Mouse (Mus musculus) thymus, postnatal 10 days (tissue): ENCODE results near the gene Tmem223.

Source experiments
- DNase-seq, 2 experiments: peaks; one replicate each; pipeline ENCODE4 v3.0.0; 2021; ENCODE audit warnings: low spot score in 2 of 2

Tmem223 gene

GRCm38 (mm10) chr19:8745382-8745781 is 25.4 kb upstream of the Tmem223 start:
- no peak for DNase-seq

DNA sequence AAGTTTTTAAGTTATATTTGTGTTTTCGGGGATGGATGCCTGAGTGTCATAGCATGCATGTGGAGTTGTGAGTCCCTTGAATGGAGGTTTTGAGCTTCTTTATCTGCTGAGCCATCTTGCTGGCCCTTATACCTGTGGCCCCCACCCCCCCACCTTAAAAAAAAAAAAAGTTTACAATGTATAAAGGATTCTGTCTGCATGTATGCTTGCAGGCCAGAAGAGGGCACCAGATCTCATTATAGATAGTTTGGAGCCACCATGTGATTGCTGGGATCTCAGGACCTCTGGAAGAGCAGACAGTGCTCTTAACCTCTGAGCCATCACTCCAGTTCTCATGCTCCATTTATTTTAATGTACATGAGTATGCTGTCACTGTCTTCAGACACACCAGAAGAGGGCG is 23.4 kb upstream of the Tmem223 start:
- DNase-seq = no peak

DNA sequence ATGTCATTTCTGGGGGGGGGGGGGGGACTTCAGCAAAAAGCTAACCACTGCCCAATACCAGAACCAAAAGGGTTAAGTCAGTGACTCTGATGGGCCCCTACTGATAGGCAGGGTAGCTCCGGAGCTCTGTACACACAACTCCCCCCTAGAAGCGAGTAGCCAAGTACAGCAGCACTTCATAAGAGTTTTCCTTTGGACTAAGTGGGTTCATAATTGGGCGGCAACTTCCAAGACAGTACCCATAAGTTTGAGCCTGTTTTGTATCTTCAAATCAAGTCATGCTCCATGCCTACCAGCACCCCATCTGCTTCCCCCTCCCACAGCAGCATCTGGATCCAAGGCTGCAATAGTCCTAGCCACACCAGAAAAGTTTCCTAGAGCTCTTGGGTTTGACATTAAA is 15.1 kb upstream of the Tmem223 start:
- no peak for DNase-seq

DNA sequence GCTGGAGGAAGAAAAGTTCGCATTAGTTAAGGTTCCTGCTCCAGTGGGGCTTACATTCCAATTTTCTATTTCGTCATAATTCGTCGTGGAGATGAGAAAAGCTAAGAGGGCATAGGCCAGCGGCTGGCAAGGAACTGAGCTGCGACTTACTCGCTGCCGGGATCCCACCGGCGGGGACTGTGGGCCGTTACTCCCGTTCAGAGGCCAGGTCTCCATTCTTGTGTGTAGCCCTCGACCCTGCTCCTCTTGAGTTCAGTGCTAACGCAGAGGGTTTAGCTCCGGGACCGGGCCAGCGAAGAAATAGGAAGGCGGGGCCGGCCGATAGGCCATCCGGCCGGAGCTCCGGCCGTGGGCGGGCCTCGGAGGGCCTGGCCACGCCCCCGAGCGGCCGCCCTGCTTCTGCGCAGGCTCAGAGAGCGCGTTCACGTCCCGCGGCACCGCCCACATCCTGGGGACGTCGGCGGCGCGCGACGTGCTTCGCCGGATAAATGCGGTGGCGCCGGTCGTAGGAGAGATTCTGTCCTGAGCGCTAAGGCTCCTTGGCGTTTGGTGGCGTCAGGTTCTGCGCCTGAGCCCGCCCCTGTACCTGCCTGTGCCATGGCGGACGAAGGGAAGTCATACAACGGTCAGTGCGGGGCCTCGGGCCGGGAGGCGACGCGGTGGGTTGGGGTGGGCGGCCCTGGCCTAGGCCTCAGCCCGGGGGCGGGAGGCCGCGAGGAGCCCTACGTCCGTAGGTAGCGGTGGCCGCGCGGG is 14.0 kb upstream of the Tmem223 start, which contains the start of gene Nxf1:
TSS of gene Nxf1 (plus strand) at position 439 of the 753 bp plus-strand sequence.
- DNase-seq = peak; percentile 86 to 93

- no peak for DNase-seq
These were observed 13.3 kb upstream of the Tmem223 start for GRCm38 (mm10) chr19:8757471-8757998.

GRCm38 (mm10) chr19:8758899-8759298 is 11.9 kb upstream of the Tmem223 start:
- DNase-seq = no peak

- DNase-seq = no peak
These were observed 10.0 kb upstream of the Tmem223 start for GRCm38 (mm10) chr19:8760757-8761156.

DNA sequence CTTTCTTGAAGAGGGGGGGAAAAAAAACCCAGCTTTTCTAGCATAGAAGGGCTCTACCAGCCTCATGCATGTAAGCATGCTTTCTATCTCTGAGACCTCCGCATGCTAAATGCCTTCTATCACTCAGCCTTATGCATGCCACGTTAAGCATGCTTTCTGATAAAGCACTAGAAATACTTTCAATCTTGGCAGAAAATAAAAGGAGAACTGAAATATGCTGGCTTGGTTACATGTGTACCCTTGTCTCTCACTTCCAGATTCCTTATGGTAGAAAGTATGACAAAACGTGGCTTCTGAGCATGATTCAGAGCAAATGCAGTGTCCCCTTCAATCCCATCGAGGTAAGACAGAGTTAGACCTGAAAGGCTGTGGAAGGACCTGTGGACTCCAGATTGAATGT is 7.5 kb upstream of the Tmem223 start:
- no peak for DNase-seq

GRCm38 (mm10) chr19:8765562-8765961 is 5.2 kb upstream of the Tmem223 start:
- DNase-seq = no peak

DNA sequence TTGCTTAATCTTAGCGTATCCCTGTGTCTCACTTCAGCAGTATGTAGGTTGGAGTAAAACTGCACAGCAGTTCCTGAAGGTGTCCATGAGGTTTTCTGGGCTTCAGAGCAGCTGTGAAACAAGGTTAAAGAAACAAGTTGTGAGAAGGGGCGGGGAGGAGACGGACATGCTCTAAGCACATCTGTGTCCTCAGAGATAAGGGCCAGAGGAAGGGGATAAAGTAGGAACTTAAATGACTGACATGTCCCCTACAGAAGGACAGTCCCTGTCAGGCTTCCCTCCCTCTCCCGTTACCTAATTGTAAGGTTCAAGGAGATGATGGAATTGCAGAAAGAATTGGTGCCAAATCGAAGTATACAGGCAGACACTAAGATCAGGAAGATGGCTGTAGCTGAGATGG is 2.2 kb downstream of the Tmem223 start:
- no peak for DNase-seq

GRCm38 (mm10) chr19:8773409-8773808 is 2.6 kb downstream of the Tmem223 start:
- no peak for DNase-seq

DNA sequence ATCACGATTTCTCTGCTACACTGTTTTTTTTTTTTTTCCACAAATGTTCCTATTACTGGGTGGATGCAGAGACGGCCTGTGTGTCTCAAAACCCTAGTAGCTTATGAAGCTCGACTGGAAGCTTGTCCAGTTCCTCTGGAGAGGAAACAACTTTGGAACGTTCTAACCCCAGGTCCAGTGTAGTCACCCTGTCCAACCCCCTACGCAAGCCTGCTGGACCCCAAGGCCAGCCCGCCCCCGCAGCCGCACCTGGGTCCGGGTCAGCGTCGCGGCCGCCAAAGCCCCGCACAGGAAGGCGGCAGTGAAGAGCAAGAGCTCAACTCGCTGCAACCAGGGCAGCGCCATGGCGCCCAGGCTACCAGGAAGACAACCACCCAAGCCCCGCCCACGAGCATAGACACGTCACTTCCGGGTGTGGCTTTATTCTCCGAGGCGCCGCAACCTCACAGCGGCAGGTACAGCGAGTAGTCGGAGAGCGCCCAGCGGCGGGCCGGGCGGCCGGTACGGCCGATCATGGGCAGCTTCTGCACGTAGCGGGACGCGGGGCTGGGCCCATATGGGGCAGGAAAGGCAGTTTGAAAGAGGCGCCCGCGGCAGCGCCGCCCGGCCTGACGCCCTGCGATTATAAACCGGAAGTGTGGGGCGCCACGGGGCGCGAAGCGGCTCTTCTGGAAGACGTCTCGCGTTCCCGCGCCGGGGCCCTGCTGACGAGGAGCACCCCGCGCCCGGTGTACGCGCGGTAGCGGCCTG is 3.5 kb downstream of the Tmem223 start, which contains the start of gene Tmem179b:
TSS of gene Tmem179b (minus strand) at position 382 of the 750 bp plus-strand sequence.
- peak; percentile 94 to 98 for DNase-seq

DNA sequence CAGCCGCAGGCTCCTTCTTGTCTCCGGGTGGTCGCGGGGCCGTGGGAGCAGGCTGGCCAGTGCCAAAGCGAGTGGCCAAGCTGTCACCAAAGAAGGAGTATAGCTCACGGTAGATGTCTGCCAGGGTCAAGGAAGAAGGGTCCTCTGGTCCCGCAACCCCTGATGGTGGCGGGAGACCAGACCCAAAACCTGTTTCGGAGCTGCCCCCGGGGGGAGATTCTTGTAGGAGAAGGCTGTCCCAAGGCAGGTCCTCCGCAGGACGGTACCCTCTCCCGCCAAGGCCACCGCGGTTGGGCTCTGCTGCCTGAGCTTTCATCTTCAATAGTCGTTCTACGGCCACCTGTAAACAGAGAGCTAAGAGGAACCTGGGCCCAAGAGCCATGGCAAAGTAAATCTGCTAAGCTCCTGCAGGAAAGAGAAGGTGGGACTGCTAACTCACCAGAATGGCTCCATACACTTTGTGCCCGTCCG is 4.2 kb downstream of the Tmem223 start:
- DNase-seq = peak; percentile 28 to 43

- DNase-seq = peak; percentile 87 to 92
These were observed 15.4 kb downstream of the Tmem223 start, which contains the start of gene Taf6l for GRCm38 (mm10) chr19:8786008-8786781. Taf6l (minus strand) TSS chr19:8786417.

- no peak for DNase-seq
These were observed 17.7 kb downstream of the Tmem223 start for GRCm38 (mm10) chr19:8788521-8788920.

DNA sequence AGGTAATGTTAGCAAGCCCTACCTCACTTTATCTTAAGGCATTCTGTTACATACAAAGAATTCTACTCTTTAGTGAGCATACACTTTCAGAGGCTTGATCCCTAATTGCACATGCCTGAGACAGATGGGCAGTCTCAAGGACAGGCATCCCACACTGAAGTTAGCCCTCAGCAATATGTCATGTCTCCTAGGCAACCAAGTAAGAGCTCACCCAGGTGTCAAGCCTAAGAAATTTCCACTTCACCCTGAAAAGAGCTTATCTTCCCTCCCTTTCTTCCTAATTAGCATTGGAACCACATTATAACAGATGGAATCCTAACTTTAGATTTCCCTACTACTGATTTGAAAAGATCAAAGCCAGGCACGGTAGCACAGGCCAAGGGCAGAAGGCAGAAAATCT is 18.4 kb downstream of the Tmem223 start:
- no peak for DNase-seq

DNA sequence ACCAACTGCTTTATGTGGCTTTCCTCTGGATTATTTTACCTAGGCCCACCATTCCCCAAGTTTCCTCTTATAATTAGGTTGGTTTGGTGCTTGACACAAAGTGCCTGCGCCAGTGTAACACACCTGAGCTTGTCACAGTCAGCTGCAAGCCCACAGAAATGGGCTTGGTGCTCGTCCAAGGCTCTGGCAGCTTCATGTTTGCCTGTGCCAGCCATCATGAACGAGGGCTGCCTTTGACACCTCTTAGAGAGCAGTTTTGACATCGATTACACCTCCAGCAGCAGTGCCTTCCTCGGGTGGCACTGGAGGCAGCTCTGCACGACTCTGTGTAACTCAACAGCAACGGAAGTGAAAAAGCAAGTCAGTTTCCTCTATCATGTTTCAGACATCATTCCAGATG is 19.4 kb downstream of the Tmem223 start:
- no peak for DNase-seq

- peak; percentile 85 to 87 for DNase-seq
These were observed 27.6 kb downstream of the Tmem223 start, which contains the start of gene Polr2g for GRCm38 (mm10) chr19:8798264-8798946. Polr2g (minus strand) TSS chr19:8798577.

DNA sequence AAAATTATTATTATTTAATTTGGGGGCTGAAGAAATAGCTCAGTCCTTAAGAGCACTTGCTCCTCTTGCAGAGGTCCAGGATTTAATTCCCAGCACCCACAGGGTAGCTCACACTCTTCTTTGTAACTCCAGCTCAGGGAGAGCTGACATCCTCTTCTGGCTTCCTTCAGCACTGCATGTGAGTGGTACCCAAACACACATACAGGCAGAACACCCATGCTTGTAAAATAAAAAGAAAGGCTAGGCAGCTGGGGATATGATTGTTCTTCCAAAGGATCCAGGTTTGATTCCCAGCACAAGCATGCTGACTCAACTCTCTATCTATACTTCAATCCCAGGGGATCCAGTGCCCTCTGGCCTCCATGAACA is 28.1 kb downstream of the Tmem223 start:
- no peak for DNase-seq

DNA sequence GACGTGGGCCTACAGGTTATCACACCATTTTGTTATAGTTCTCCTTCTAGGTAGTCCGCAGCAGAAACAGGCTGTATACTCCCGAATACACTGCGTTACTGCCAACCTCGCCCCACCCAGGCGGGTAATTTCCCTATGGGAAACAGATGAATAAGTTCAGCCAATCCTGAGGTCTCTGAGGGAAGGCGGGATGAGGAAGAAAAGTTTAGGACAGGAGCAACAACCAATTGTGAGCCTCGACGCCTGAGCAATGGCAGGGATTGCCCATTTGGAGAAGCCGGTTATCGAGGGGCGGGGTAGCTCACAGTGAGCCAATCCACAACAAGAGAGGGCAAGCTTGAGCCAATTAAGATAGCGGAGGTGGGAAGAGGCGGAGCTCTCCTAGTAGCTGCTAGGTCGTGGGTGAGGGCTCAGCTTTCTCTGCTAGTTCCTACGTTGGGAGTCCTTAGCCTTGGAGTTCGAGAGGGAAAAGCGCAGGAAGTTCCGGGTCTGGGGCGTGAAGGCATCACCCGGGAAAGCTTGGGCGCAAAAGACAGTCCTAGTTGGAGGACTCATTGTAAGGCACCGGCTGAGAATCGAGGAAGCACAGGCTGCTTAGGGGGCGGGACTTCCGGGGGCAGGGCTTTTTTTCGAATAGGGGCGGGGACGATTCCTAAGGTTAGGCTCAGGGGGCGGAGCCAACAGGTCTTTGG is 31.5 kb downstream of the Tmem223 start, which contains the start of gene Zbtb3:
TSS of gene Zbtb3 (plus strand) at position 426 of the 692 bp plus-strand sequence.
- DNase-seq = peak; percentile 85 to 92
